Mouse (Mus musculus): ENCODE results near the gene Mtmr12. TPM values are rescaled to one million over a fixed set of nuclear protein-coding genes. Genes with fewer than 3 reads are reported as not detected.

Mtmr12 gene
- polyA plus RNA-seq, 1 experiment from 2014 or later, result 16.5 TPM

GRCm38 (mm10) chr15:12238337-12238736, 33.5 kb downstream of the Mtmr12 start:
- no peak for ATAC-seq (ENCODE audit: low FRiP score)
- no peak overlapping the region for H3K9ac ChIP-seq (ENCODE audit: low read length)
- 59% methylated on average over 6 of the region's 6 CpGs for WGBS

GRCm38 (mm10) chr15:12240705-12241328, 36.0 kb downstream of the Mtmr12 start:
- peaks cover 3% of the 10 kb centered on the region for H3K36me3 ChIP-seq (ENCODE audit: control insufficient read depth, insufficient read depth, low read length)
- H3K27ac ChIP-seq (ENCODE audit: low read depth, low read length), result no peak overlapping the region
- DNase-seq (ENCODE audit: low spot score, missing footprints) (no peak), ATAC-seq (ENCODE audit: low FRiP score) (no peak)
- 93% methylated on average over 3 of the region's 3 CpGs for WGBS
- no peaks in the 10 kb centered on the region for H3K9me3 ChIP-seq (ENCODE audit: control insufficient read depth, low read length)
- no peak overlapping the region for H3K9ac ChIP-seq (ENCODE audit: low read length)
- H3K4me1 ChIP-seq (ENCODE audit: control insufficient read depth, insufficient read depth, low read length), result no peaks in the 10 kb centered on the region
- H3K4me3 ChIP-seq (ENCODE audit: low read depth, low read length), result no peak overlapping the region
- H3K27me3 ChIP-seq (ENCODE audit: control insufficient read depth, insufficient read depth, low read length), result no peaks in the 10 kb centered on the region
- H3K4me2 ChIP-seq, result no peak overlapping the region

More at GRCm38 (mm10) chr15:12238337-12238736, 33.5 kb downstream of the Mtmr12 start:
- Histone ChIP-seq H3K36me3 (ENCODE audit: control insufficient read depth, insufficient read depth, low read length) (peaks cover 5% of the 10 kb centered on the region), H3K9me3 (ENCODE audit: control insufficient read depth, low read length) (no peaks in the 10 kb centered on the region), H3K4me1 (ENCODE audit: control insufficient read depth, insufficient read depth, low read length) (no peaks in the 10 kb centered on the region), H3K27me3 (ENCODE audit: control insufficient read depth, insufficient read depth, low read length) (no peaks in the 10 kb centered on the region), H3K4me3 (ENCODE audit: low read depth, low read length) (no peak overlapping the region), H3K4me2 (no peak overlapping the region), H3K27ac (ENCODE audit: low read depth, low read length) (no peak overlapping the region)
- DNase-seq (ENCODE audit: low spot score, missing footprints), result peak; percentile 51

GRCm38 (mm10) chr15:12243792-12244191, 39.0 kb downstream of the Mtmr12 start:
- no peak for ATAC-seq (ENCODE audit: low FRiP score)
- no peak overlapping the region for H3K4me3 ChIP-seq (ENCODE audit: low read depth, low read length)
- DNase-seq (ENCODE audit: low spot score, missing footprints), result peak; percentile 62
- no peaks in the 10 kb centered on the region for H3K27me3 ChIP-seq (ENCODE audit: control insufficient read depth, insufficient read depth, low read length)
- H3K36me3 ChIP-seq (ENCODE audit: control insufficient read depth, insufficient read depth, low read length), result no peaks in the 10 kb centered on the region
- H3K4me1 ChIP-seq (ENCODE audit: control insufficient read depth, insufficient read depth, low read length), result peaks cover 11% of the 10 kb centered on the region; the same call in 1 of the 2 replicates
- no peak overlapping the region for H3K27ac ChIP-seq (ENCODE audit: low read depth, low read length)
- H3K9ac ChIP-seq (ENCODE audit: low read length), result no peak overlapping the region
- 85% methylated on average over 3 of the region's 3 CpGs for WGBS
- H3K4me2 ChIP-seq, result no peak overlapping the region
- H3K9me3 ChIP-seq (ENCODE audit: control insufficient read depth, low read length), result no peaks in the 10 kb centered on the region

GRCm38 (mm10) chr15:12245580-12246359, 40.9 kb downstream of the Mtmr12 start:
- DNase-seq (ENCODE audit: low spot score, missing footprints), result peak; percentile 56
- H3K27ac ChIP-seq (ENCODE audit: low read depth, low read length), result no peak overlapping the region
- ATAC-seq (ENCODE audit: low FRiP score), result no peak
- H3K4me1 ChIP-seq (ENCODE audit: control insufficient read depth, insufficient read depth, low read length), result peaks cover 11% of the 10 kb centered on the region; the same call in 1 of the 2 replicates
- H3K4me2 ChIP-seq, result no peak overlapping the region
- H3K4me3 ChIP-seq (ENCODE audit: low read depth, low read length), result no peak overlapping the region
- H3K27me3 ChIP-seq (ENCODE audit: control insufficient read depth, insufficient read depth, low read length), result no peaks in the 10 kb centered on the region
- no peaks in the 10 kb centered on the region for H3K36me3 ChIP-seq (ENCODE audit: control insufficient read depth, insufficient read depth, low read length)
- WGBS, result 73% methylated on average over 6 of the region's 6 CpGs
- H3K9ac ChIP-seq (ENCODE audit: low read length), result no peak overlapping the region
- H3K9me3 ChIP-seq (ENCODE audit: control insufficient read depth, low read length), result no peaks in the 10 kb centered on the region

- H3K4me1 ChIP-seq (ENCODE audit: control insufficient read depth, insufficient read depth, low read length), result peaks cover 11% of the 10 kb centered on the region; the same call in 1 of the 2 replicates
- peaks cover 3% of the 10 kb centered on the region; the same call in 1 of the 2 replicates for H3K36me3 ChIP-seq (ENCODE audit: control insufficient read depth, insufficient read depth, low read length)
- 48% methylated on average over 11 of the region's 11 CpGs for WGBS
- DNase-seq (ENCODE audit: low spot score, missing footprints) (peak; percentile 85), ATAC-seq (ENCODE audit: low FRiP score) (peak; percentile 94)
- no peaks in the 10 kb centered on the region for H3K27me3 ChIP-seq (ENCODE audit: control insufficient read depth, insufficient read depth, low read length)
- no peaks in the 10 kb centered on the region for H3K9me3 ChIP-seq (ENCODE audit: control insufficient read depth, low read length)
- H3K27ac ChIP-seq (ENCODE audit: low read depth, low read length), result no peak overlapping the region
- no peak overlapping the region for H3K9ac ChIP-seq (ENCODE audit: low read length)
- no peak overlapping the region for H3K4me3 ChIP-seq (ENCODE audit: low read depth, low read length)
- no peak overlapping the region for H3K4me2 ChIP-seq
Measured at GRCm38 (mm10) chr15:12246360-12247158, 41.7 kb downstream of the Mtmr12 start.

- WGBS, result 31% methylated on average over 4 of the region's 4 CpGs
- peaks cover 11% of the 10 kb centered on the region; the same call in 1 of the 2 replicates for H3K4me1 ChIP-seq (ENCODE audit: control insufficient read depth, insufficient read depth, low read length)
- H3K9me3 ChIP-seq (ENCODE audit: control insufficient read depth, low read length), result no peaks in the 10 kb centered on the region
- ATAC-seq (ENCODE audit: low FRiP score) (peak; percentile 68; the same call in 1 of the 2 replicates), DNase-seq (ENCODE audit: low spot score, missing footprints) (peak; percentile 86)
- H3K4me3 ChIP-seq (ENCODE audit: low read depth, low read length), result no peak overlapping the region
- H3K36me3 ChIP-seq (ENCODE audit: control insufficient read depth, insufficient read depth, low read length), result peaks cover 3% of the 10 kb centered on the region; the same call in 1 of the 2 replicates
- H3K27ac ChIP-seq (ENCODE audit: low read depth, low read length), result no peak overlapping the region
- no peaks in the 10 kb centered on the region for H3K27me3 ChIP-seq (ENCODE audit: control insufficient read depth, insufficient read depth, low read length)
- no peak overlapping the region for H3K4me2 ChIP-seq
- H3K9ac ChIP-seq (ENCODE audit: low read length), result no peak overlapping the region
Measured at GRCm38 (mm10) chr15:12247159-12247603, 42.4 kb downstream of the Mtmr12 start.

- H3K27me3 ChIP-seq (ENCODE audit: control insufficient read depth, insufficient read depth, low read length), result no peaks in the 10 kb centered on the region
- ATAC-seq (ENCODE audit: low FRiP score) (no peak), DNase-seq (ENCODE audit: low spot score, missing footprints) (no peak)
- no peak overlapping the region for H3K4me3 ChIP-seq (ENCODE audit: low read depth, low read length)
- H3K9me3 ChIP-seq (ENCODE audit: control insufficient read depth, low read length), result no peaks in the 10 kb centered on the region
- WGBS, result 59% methylated on average over 4 of the region's 4 CpGs
- peaks cover 11% of the 10 kb centered on the region; the same call in 1 of the 2 replicates for H3K4me1 ChIP-seq (ENCODE audit: control insufficient read depth, insufficient read depth, low read length)
- no peak overlapping the region for H3K4me2 ChIP-seq
- no peak overlapping the region for H3K27ac ChIP-seq (ENCODE audit: low read depth, low read length)
- H3K36me3 ChIP-seq (ENCODE audit: control insufficient read depth, insufficient read depth, low read length), result peaks cover 3% of the 10 kb centered on the region; the same call in 1 of the 2 replicates
- no peak overlapping the region for H3K9ac ChIP-seq (ENCODE audit: low read length)
Measured at GRCm38 (mm10) chr15:12248279-12248678, 43.5 kb downstream of the Mtmr12 start.

GRCm38 (mm10) chr15:12250350-12250749, 45.5 kb downstream of the Mtmr12 start:
- ATAC-seq (ENCODE audit: low FRiP score) (no peak), DNase-seq (ENCODE audit: low spot score, missing footprints) (no peak)
- no peaks in the 10 kb centered on the region for H3K9me3 ChIP-seq (ENCODE audit: control insufficient read depth, low read length)
- no peak overlapping the region for H3K27ac ChIP-seq (ENCODE audit: low read depth, low read length)
- peaks cover 11% of the 10 kb centered on the region; the same call in 1 of the 2 replicates for H3K4me1 ChIP-seq (ENCODE audit: control insufficient read depth, insufficient read depth, low read length)
- H3K27me3 ChIP-seq (ENCODE audit: control insufficient read depth, insufficient read depth, low read length), result no peaks in the 10 kb centered on the region
- H3K36me3 ChIP-seq (ENCODE audit: control insufficient read depth, insufficient read depth, low read length), result peaks cover 3% of the 10 kb centered on the region; the same call in 1 of the 2 replicates
- WGBS, result 82% methylated on average over 5 of the region's 5 CpGs
- no peak overlapping the region for H3K4me2 ChIP-seq
- no peak overlapping the region for H3K4me3 ChIP-seq (ENCODE audit: low read depth, low read length)
- H3K9ac ChIP-seq (ENCODE audit: low read length), result no peak overlapping the region
